Mouse (Mus musculus): ENCODE data around the gene Omp.

- no peak for TF ChIP-seq POLR2A (IDR thresholded peaks at IDR 0.05; ENCODE audit: insufficient read depth, low read depth, low read length)
- no peak for TF ChIP-seq CTCF (IDR thresholded peaks at IDR 0.05)
- TF ChIP-seq EP300 (IDR thresholded peaks at IDR 0.05; ENCODE audit: insufficient read depth, low read depth, low read length), result no peak
Observed at GRCm38 (mm10) chr7:98178560-98179231, 33.4 kb upstream of the Omp start.

Data from heart, adult 2 months (tissue).